Mouse (Mus musculus): ENCODE measurements around the gene Gm17720. TPM values are rescaled to one million over a fixed set of nuclear protein-coding genes. Genes with fewer than 3 reads are reported as not detected.
"Not testable (repeated sequence)": the region's sequence is repeated elsewhere in the genome, so short reads cannot be mapped to it uniquely, and the experiment has no call there.

Gene Gm17720
- total RNA-seq, 2 experiments from 2014 or later, result not detected

DNA sequence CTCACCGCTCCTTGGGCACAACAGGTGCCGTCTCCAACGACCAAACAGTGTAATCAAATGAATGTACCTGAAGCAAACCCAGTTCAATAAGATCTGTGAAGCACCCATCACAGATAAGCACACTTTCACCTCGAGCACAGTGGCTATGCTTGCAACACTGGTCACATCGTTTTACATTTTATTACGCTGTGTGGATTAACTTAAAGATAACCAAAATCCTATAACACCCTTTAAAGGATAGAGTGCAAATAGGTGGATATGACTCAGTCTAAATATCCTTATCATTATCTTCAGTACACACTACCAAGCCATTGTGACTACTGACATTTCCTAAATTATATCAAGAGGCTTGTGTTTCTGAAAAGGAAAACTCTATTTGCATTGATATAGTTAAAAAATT lies 51.3 kb downstream of the Gm17720 start:
- no peak for DNase-seq
- intact Hi-C loops (cut with DNase I), result loop anchor here (5.0 kb wide), 1 partner anchor 34 kb away; no protein-coding TSS in a partner anchor

DNA sequence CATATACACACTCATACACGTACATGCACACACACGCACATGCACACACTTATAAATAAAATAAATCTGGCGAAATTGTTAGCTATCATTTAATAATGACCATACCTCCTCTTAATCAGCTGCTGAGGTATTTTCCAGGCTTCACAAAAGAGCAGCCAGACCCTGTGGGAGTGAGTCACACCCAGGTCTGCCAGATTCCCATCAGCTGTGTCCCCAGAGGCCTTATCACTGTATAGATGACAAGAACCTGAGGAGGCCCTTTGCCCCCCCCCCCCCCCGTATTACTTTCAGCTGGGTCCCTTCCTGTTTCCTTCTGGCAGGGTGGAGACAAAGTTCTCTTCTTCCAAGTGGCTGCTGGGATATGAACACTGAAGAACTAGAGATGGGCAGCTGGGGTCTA lies 62.0 kb downstream of the Gm17720 start:
- intact Hi-C loops (cut with DNase I), result no loop called here
- no peak for DNase-seq

DNA sequence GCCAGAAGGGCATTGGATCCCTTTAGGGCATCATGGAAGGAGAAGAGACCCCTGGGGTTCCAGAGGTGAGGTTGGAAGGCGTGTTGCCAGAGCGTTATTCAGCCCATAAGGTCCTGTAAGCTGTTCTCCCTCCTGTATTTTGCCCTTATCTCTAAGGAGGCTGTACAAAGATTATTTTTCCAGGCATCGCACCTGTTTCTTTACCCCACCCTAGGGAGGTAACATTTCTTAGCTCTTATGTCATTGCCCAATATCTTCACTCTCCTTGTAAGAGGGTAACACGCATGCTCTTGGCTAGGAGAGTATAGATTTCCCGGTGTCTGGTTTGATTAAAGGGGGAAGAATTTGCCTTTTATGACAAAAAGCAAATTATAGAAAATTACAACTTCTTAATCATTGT lies 62.9 kb downstream of the Gm17720 start, which contains the start of gene Chst4:
Gene Chst4 (minus strand): TSS at position 82 of the 400 bp plus-strand sequence.
- DNase-seq, result no peak
- intact Hi-C loops (cut with DNase I), result no loop called here

DNA sequence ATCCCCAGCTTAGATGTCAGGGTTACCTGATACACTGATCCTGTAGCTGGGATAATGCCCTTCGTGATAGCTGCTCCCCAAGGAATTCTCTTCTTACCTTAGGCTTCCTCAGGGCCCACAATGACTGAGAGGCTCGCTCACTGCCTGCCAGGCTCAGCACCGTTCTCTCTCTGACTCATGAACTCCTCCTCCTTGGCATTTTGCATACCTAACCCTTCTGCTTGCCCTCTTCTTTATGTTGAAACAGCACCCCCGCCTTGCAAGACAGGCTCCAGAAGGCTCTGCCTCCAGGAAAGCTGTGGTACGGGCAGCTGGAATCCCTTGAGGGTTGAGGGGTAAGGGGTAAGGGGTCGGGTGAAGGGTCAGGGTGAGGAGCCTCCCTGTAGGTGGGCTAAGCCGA lies 63.3 kb downstream of the Gm17720 start:
- intact Hi-C loops (cut with DNase I), result no loop called here
- no peak for DNase-seq

DNA sequence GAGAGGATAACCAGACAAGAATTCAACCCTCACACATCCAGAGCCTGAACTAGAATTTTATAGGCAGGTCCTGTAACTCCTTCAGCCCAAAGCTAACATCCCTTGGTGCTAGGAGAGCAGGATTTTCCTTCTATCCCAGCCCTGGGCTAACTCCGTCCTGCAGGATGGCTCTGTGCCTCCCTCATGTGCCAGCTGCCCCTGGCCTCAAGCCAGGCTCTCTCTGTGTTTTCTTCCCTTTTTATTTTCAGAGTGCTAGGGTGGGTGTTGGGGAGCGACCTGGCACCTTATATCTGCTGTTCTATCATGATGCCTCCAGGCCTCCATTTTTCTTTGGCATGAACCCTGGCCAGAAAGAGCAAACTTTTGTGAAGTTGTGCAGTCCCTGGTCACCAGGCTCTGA lies 66.4 kb downstream of the Gm17720 start:
- DNase-seq, result peak in 1 of 2 experiments; percentile 12
- intact Hi-C loops (cut with DNase I), result no loop called here

DNA sequence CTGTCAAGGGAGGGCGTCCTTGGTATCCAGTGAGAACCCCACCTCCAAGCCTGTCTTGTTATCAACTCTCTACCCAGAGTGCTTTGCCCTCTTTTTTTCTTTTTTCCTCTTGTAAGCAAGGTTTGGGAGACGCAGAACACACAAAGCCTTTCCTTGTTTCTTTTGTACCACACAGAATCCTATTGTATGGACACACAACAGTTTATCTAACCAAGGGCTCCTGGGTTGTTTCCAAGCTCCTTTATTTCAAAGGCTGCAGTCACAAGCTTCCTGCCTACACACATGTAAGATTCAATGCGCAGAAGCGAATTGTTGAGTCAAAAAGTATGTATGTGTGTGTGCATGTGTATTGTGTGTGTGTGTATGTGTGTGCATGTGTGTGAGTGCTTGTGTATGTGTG lies 68.2 kb downstream of the Gm17720 start:
- no peak for DNase-seq

DNA sequence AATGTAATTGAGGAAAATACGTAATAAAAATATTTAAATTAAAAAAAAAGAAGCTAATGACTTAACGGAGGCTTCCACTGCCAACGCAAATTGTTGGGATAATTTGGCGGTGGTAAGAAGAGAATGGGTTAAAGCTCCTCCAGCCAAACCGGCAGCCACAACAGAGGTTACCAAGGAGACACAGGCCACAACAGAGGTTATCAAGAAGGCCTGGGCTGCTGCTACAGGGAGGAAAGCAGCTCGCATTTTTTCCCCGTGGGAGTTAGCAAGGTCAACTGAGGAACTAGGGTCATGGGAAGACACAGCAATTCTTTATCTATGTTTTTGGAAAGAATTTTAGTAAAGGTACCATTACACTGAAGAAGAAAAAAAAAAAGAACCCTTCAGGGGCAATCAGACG lies 68.8 kb downstream of the Gm17720 start:
- peak in 1 of 2 experiments; percentile 14 for DNase-seq
- intact Hi-C loops (cut with DNase I), result not testable (repeated sequence)

More for the DNA sequence above, 68.2 kb downstream of the Gm17720 start:
- intact Hi-C loops (cut with DNase I), result no loop called here

Other genes with a start within 250 kb of the Gm17720 start
- 1 to 10 TPM; 4.9 to 6.4 TPM for gene Phlpp2, start 234.2 kb downstream of the Gm17720 start, total RNA-seq (2021)
- gene Marveld3, start 140.6 kb downstream of the Gm17720 start, total RNA-seq (2021), result under 1 TPM; 0.29 to 0.31 TPM
- gene Tat, start 112.3 kb downstream of the Gm17720 start, total RNA-seq (2021), result 1 to 10 TPM; 1.3 to 1.6 TPM
- 1 to 10 TPM; 4.4 to 5.4 TPM for gene Chst4, start 63.0 kb downstream of the Gm17720 start, total RNA-seq (2021)
- 1 to 10 TPM; 8.0 to 8.7 TPM for gene Zfp612, start 23.0 kb downstream of the Gm17720 start, total RNA-seq (2021)
- gene Gm21964, start 1.5 kb downstream of the Gm17720 start, total RNA-seq (2021), result not detected
- gene Calb2, start 65.5 kb upstream of the Gm17720 start, total RNA-seq (2021), result not detected
- 1 to 10 TPM; 2.6 to 2.9 TPM for gene Cmtr2, start 112.9 kb upstream of the Gm17720 start, total RNA-seq (2021)
- gene Hydin, start 164.2 kb upstream of the Gm17720 start, total RNA-seq (2021), result under 1 TPM; 0.07 to 0.24 TPM